Mouse (Mus musculus) CH12.LX (cell line): ENCODE measurements at regions not wholly inside any gene's neighbourhood (a gene's known extent, or its start where the extent isn't known, plus 50 kb on each side); places are given as distances from the start of the nearest gene placed in this dataset.

Experiments
- DNase-seq: peaks from one replicate; pipeline ENCODE4 v3.0.0-alpha.2; 2013; ENCODE audit errors: extremely low read depth
- H3K27ac ChIP-seq: 2 replicates; pipeline ENCODE4 v1.5.1; 2012; ENCODE audit warnings: low read depth, mild to moderate bottlenecking, control low read depth, moderate library complexity; ENCODE audit not compliant: insufficient read depth
- H3K27me3 ChIP-seq: replicated peaks from 2 replicates; pipeline ENCODE3; 2012; ENCODE audit warnings: inconsistent platforms
- H3K36me3 ChIP-seq, 2 experiments: replicated peaks in 1 of 2; 2 replicates each; pipeline versions ENCODE3 to v1.6.1; 2012; ENCODE audit warnings: inconsistent platforms in 1 of 2, low read length in 1 of 2, mild to moderate bottlenecking in 1 of 2, mixed read lengths in 1 of 2, moderate library complexity in 1 of 2; ENCODE audit not compliant: control insufficient read depth in 1 of 2, insufficient read depth in 1 of 2
- H3K4me1 ChIP-seq, 2 experiments: 2 replicates each; pipeline ENCODE4 v1.6.1; 2012; ENCODE audit warnings: inconsistent platforms in 1 of 2, moderate library complexity in 1 of 2; ENCODE audit not compliant: insufficient read depth in 2 of 2, control insufficient read depth in 1 of 2
- H3K4me2 ChIP-seq: 2 replicates; pipeline ENCODE4 v1.6.1; 2012; ENCODE audit warnings: low read depth, mild to moderate bottlenecking, control low read depth; ENCODE audit not compliant: poor library complexity, insufficient read depth, severe bottlenecking
- H3K4me3 ChIP-seq, 3 experiments: fragments of 150-350 bp in 1 of 3; sonication (generic) in 1 of 3; replicated peaks in 1 of 3; 2 replicates each; pipeline versions ENCODE3 to v1.5.1; 2011 to 2012; ENCODE audit warnings: low read depth in 2 of 3, low read length in 2 of 3, mild to moderate bottlenecking in 2 of 3, moderate library complexity in 2 of 3, control low read depth in 1 of 3, improper control_type of control experiment in 1 of 3, inconsistent platforms in 1 of 3, mixed read lengths in 1 of 3; ENCODE audit not compliant: poor library complexity in 1 of 3
- H3K79me2 ChIP-seq: replicated peaks from 2 replicates; pipeline ENCODE4 v1.6.1; 2012; ENCODE audit warnings: mild to moderate bottlenecking, moderate library complexity; ENCODE audit not compliant: control insufficient read depth, poor library complexity, insufficient read depth, severe bottlenecking; ENCODE audit errors: extremely low read depth
- H3K9ac ChIP-seq: 2 replicates; pipeline ENCODE4 v1.6.1; 2012; ENCODE audit warnings: low read depth, mild to moderate bottlenecking, control low read depth, moderate library complexity; ENCODE audit not compliant: insufficient read depth
- H3K9me3 ChIP-seq: replicated peaks from 2 replicates; pipeline ENCODE3; 2012; ENCODE audit warnings: low read length, inconsistent platforms, mixed read lengths
- BHLHE40 ChIP-seq: IDR thresholded peaks from 2 replicates; pipeline ENCODE4 v1.6.1; 2011; ENCODE audit warnings: mild to moderate bottlenecking, low read depth, low read length, improper control_type of control experiment
- CHD1 ChIP-seq: IDR thresholded peaks from 2 replicates; pipeline ENCODE4 v1.6.1; 2012; ENCODE audit warnings: low read depth, low read length, improper control_type of control experiment, inconsistent platforms
- CTCF ChIP-seq, 2 experiments: IDR thresholded peaks in 1 of 2; conservative IDR thresholded peaks in 1 of 2; 2 replicates each; pipeline ENCODE4 v1.5.1; 2011 to 2012; ENCODE audit warnings: low read depth in 2 of 2, low read length in 2 of 2, improper control_type of control experiment in 1 of 2, inconsistent platforms in 1 of 2, mild to moderate bottlenecking in 1 of 2, moderate library complexity in 1 of 2
- ETS1 ChIP-seq: conservative IDR thresholded peaks from 2 replicates; pipeline ENCODE4 v1.6.1; 2012; ENCODE audit warnings: low read depth, mild to moderate bottlenecking, inconsistent platforms, low read length, improper control_type of control experiment, moderate library complexity
- GABPA ChIP-seq: IDR thresholded peaks from 2 replicates; pipeline ENCODE4 v1.6.1; 2012; ENCODE audit warnings: low read depth, low read length, improper control_type of control experiment, inconsistent platforms; ENCODE audit not compliant: insufficient replicate concordance
- HCFC1 ChIP-seq: IDR thresholded peaks from 2 replicates; pipeline ENCODE4 v1.6.1; 2012; ENCODE audit warnings: low read depth, mild to moderate bottlenecking, inconsistent platforms, low read length, improper control_type of control experiment
- IRF4 ChIP-seq: IDR thresholded peaks from 2 replicates; pipeline ENCODE4 v1.6.1; 2014; ENCODE audit warnings: low read depth, mild to moderate bottlenecking, inconsistent platforms, low read length, improper control_type of control experiment
- KAT2A ChIP-seq: IDR thresholded peaks from 2 replicates; pipeline ENCODE4 v1.6.1; 2012; ENCODE audit warnings: low read length, improper control_type of control experiment, inconsistent platforms; ENCODE audit not compliant: insufficient replicate concordance
- MAFK ChIP-seq: IDR thresholded peaks from 2 replicates; pipeline ENCODE4 v1.6.1; 2011; ENCODE audit warnings: low read length, improper control_type of control experiment; ENCODE audit not compliant: insufficient replicate concordance
- MAZ ChIP-seq: IDR thresholded peaks from 2 replicates; pipeline ENCODE4 v1.6.1; 2012; ENCODE audit warnings: low read depth, mild to moderate bottlenecking, inconsistent platforms, low read length, improper control_type of control experiment, moderate library complexity
- MEF2A ChIP-seq: IDR thresholded peaks from 2 replicates; pipeline ENCODE4 v1.6.1; 2014; ENCODE audit warnings: low read depth, mild to moderate bottlenecking, inconsistent platforms, low read length, improper control_type of control experiment, borderline replicate concordance
- MYC ChIP-seq: IDR thresholded peaks from 2 replicates; pipeline ENCODE4 v1.6.1; 2011; ENCODE audit warnings: low read depth, mild to moderate bottlenecking, improper control_type of control experiment, low read length
- NRF1 ChIP-seq: IDR thresholded peaks from 2 replicates; pipeline ENCODE4 v1.6.1; 2014; ENCODE audit warnings: low read depth, mild to moderate bottlenecking, inconsistent platforms, low read length, improper control_type of control experiment, moderate library complexity
- RAD21 ChIP-seq: IDR thresholded peaks from 2 replicates; pipeline ENCODE4 v1.6.1; 2011; ENCODE audit warnings: low read depth, mild to moderate bottlenecking, low read length, improper control_type of control experiment, moderate library complexity
- SIN3A ChIP-seq: IDR thresholded peaks from 2 replicates; pipeline ENCODE4 v1.6.1; 2012; ENCODE audit warnings: low read length, improper control_type of control experiment, inconsistent platforms
- SMC3 ChIP-seq: IDR thresholded peaks from 2 replicates; pipeline ENCODE4 v1.6.1; 2011; ENCODE audit warnings: low read depth, low read length, improper control_type of control experiment
- UBTF ChIP-seq: IDR thresholded peaks from 2 replicates; pipeline ENCODE4 v1.6.1; 2012; ENCODE audit warnings: low read depth, mild to moderate bottlenecking, inconsistent platforms, low read length, improper control_type of control experiment, moderate library complexity
- USF1 ChIP-seq: IDR thresholded peaks from 2 replicates; pipeline ENCODE4 v1.6.1; 2014; ENCODE audit warnings: low read depth, mild to moderate bottlenecking, inconsistent platforms, low read length, improper control_type of control experiment
- USF2 ChIP-seq: conservative IDR thresholded peaks from 2 replicates; pipeline ENCODE4 v1.6.1; 2011; ENCODE audit warnings: low read depth, low read length, improper control_type of control experiment
- ZC3H11A ChIP-seq: IDR thresholded peaks from 2 replicates; pipeline ENCODE4 v1.6.1; 2012; ENCODE audit warnings: low read depth, mild to moderate bottlenecking, inconsistent platforms, low read length, improper control_type of control experiment
- ZMIZ1 ChIP-seq: IDR thresholded peaks from 2 replicates; pipeline ENCODE4 v1.6.1; 2012; ENCODE audit warnings: low read depth, mild to moderate bottlenecking, inconsistent platforms, low read length, improper control_type of control experiment
- ZNF384 ChIP-seq: IDR thresholded peaks from 2 replicates; pipeline ENCODE4 v1.6.1; 2012; ENCODE audit warnings: low read depth, low read length, improper control_type of control experiment, inconsistent platforms
- dilution Hi-C: fragments of 300-500 bp; cut with MboI; formaldehyde crosslinking; loops from 2 replicates; pipeline ENCODE4 v1.14.3; 2020; ENCODE audit warnings: low sequenced_read_pairs; ENCODE audit not compliant: extremely low pct_unique_long_range_greater_than_20kb, extremely low pct_ligation_motif_present
- in situ Hi-C: fragments of 300-500 bp; cut with MboI; formaldehyde crosslinking; loops from 3 replicates; pipeline ENCODE4 v1.14.3; 2019; ENCODE audit warnings: low sequenced_read_pairs, low pct_ligation_motif_present, low pct_unique_long_range_greater_than_20kb, mixed read lengths

- H3K27me3 ChIP-seq, result peaks cover 32% of the 10 kb centered on the region
- no peaks in the 10 kb centered on the region for H3K9me3 ChIP-seq
- H3K36me3 ChIP-seq, result no peaks in the 10 kb centered on the region
- H3K9ac ChIP-seq, result no peak overlapping the region
- no peaks in the 10 kb centered on the region for H3K79me2 ChIP-seq
- no peak overlapping the region for H3K27ac ChIP-seq
- no peak overlapping the region for H3K4me2 ChIP-seq
- dilution Hi-C loops (no loop called here), in situ Hi-C loops (no loop called here)
- TF ChIP-seq MAFK, result no peak
- TF ChIP-seq MEF2A, result no peak
- TF ChIP-seq USF1, result no peak
- TF ChIP-seq CHD1, result no peak
- TF ChIP-seq IRF4, result no peak
- TF ChIP-seq MYC, result no peak
- no peak for TF ChIP-seq BHLHE40
- TF ChIP-seq GABPA, result no peak
- TF ChIP-seq SMC3, result no peak
- TF ChIP-seq MAZ, result no peak
- no peak for TF ChIP-seq NRF1
- no peak for TF ChIP-seq SIN3A
- no peak for TF ChIP-seq HCFC1
- no peak for TF ChIP-seq UBTF
- TF ChIP-seq USF2, result no peak
- no peak for TF ChIP-seq CTCF (conservative IDR thresholded peaks at IDR 0.05 in 1 of 2, IDR thresholded peaks at IDR 0.05 in 1 of 2; ENCODE audit: low read depth in 2 of 2, low read length in 2 of 2)
- TF ChIP-seq ZNF384, result no peak
- no peak for TF ChIP-seq ZC3H11A
- no peak for TF ChIP-seq KAT2A
- H3K4me3 ChIP-seq, result no peak overlapping the region
- no peaks in the 10 kb centered on the region for H3K4me1 ChIP-seq
- DNase-seq, result no peak
Measured at GRCm38 (mm10) chr2:149737837-149738236, 91.2 kb upstream of the Syndig1 start.

DNA sequence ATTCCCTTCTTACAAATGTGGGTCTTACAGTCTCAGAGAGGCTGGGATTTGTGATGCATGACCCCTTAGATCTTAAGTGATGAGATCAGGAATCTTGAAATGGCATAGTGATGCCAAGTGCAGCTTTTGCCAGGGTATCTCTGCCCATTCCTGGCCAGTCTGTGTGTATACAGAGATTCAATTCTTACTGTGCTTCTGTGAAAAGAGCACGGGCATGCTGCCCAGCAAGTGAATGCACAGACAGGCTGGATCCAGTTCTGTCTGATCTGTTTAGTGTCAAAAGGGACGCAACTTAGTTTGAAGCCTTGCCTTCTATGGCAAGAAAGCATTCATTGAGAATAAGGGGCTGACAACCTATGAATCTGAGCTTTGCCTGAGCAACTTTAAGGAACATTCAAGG lies 89.1 kb upstream of the Syndig1 start:
- Histone ChIP-seq H3K79me2 (no peaks in the 10 kb centered on the region), H3K4me1 (no peaks in the 10 kb centered on the region), H3K9ac (no peak overlapping the region), H3K4me3 (no peak overlapping the region), H3K27ac (no peak overlapping the region), H3K36me3 (no peaks in the 10 kb centered on the region), H3K27me3 (peaks cover 30% of the 10 kb centered on the region), H3K9me3 (no peaks in the 10 kb centered on the region), H3K4me2 (no peak overlapping the region)
- in situ Hi-C loops (no loop called here), dilution Hi-C loops (no loop called here)
- TF ChIP-seq MAFK, result no peak
- TF ChIP-seq ZMIZ1, result no peak
- TF ChIP-seq RAD21, result no peak
- TF ChIP-seq HCFC1, result no peak
- TF ChIP-seq ETS1, result no peak
- no peak for DNase-seq
